Mouse (Mus musculus) myocyte (in vitro differentiated cells): ENCODE results near the gene Hdac9. TPM values are rescaled to one million over a fixed set of nuclear protein-coding genes. Genes with fewer than 3 reads are reported as not detected.

ENCODE experiments used
- H3K27me3 ChIP-seq: one replicate; pipeline ENCODE4 v1.6.1; 2011; ENCODE audit not compliant: control insufficient read depth, insufficient read depth, insufficient read length
- H3K36me3 ChIP-seq: one replicate; pipeline ENCODE4 v1.6.1; 2011; ENCODE audit not compliant: control insufficient read depth, insufficient read depth
- H3K4me2 ChIP-seq: one replicate; pipeline ENCODE4 v1.6.1; 2011; ENCODE audit warnings: low read depth, control low read depth
- H3K4me3 ChIP-seq: one replicate; pipeline ENCODE4 v1.5.1; 2011; ENCODE audit warnings: mild to moderate bottlenecking, control low read depth, moderate library complexity
- H3K79me2 ChIP-seq: one replicate; pipeline ENCODE4 v1.6.1; 2011; ENCODE audit not compliant: control insufficient read depth, insufficient read depth
- H3ac ChIP-seq: one replicate; pipeline ENCODE4 v1.6.1; 2011; ENCODE audit not compliant: control insufficient read depth, insufficient read length
- CEBPB ChIP-seq: IDR thresholded peaks from 2 replicates; pipeline ENCODE4 v1.6.1; 2011; ENCODE audit warnings: mild to moderate bottlenecking, moderate library complexity; ENCODE audit not compliant: poor library complexity, insufficient read depth, severe bottlenecking
- E2F4 ChIP-seq: IDR thresholded peaks from one replicate; pipeline ENCODE4 v1.6.1; 2011; ENCODE audit warnings: mild to moderate bottlenecking, control low read depth, moderate library complexity; ENCODE audit not compliant: insufficient read depth
- MAX ChIP-seq: IDR thresholded peaks from one replicate; pipeline ENCODE4 v1.6.1; 2011; ENCODE audit warnings: low read depth, mild to moderate bottlenecking, control low read depth
- MYOD1 ChIP-seq, 3 experiments: IDR thresholded peaks; one replicate each; pipeline ENCODE4 v1.6.1; 2011; ENCODE audit warnings: control low read depth in 2 of 3, low read depth in 2 of 3, mild to moderate bottlenecking in 2 of 3, moderate library complexity in 1 of 3; ENCODE audit not compliant: insufficient read length in 2 of 3, control insufficient read depth in 1 of 3
- MYOG ChIP-seq, 3 experiments: IDR thresholded peaks; one replicate each; pipeline ENCODE4 v1.6.1; 2011; ENCODE audit warnings: control low read depth in 2 of 3, low read depth in 2 of 3, mild to moderate bottlenecking in 2 of 3; ENCODE audit not compliant: insufficient read length in 2 of 3, control insufficient read depth in 1 of 3, insufficient read depth in 1 of 3
- POLR2A ChIP-seq: IDR thresholded peaks from one replicate; pipeline ENCODE4 v1.6.1; 2011; ENCODE audit warnings: low read depth, mild to moderate bottlenecking, control low read depth, moderate library complexity; ENCODE audit not compliant: insufficient read length
- POLR2AphosphoS2 ChIP-seq: IDR thresholded peaks from one replicate; pipeline ENCODE4 v1.6.1; 2011; ENCODE audit warnings: low read depth, control low read depth; ENCODE audit not compliant: insufficient read length
- REST ChIP-seq: IDR thresholded peaks from one replicate; pipeline ENCODE4 v1.6.1; 2011; ENCODE audit warnings: mild to moderate bottlenecking, control low read depth, moderate library complexity; ENCODE audit not compliant: insufficient read depth, insufficient read length
- SRF ChIP-seq: IDR thresholded peaks from one replicate; pipeline ENCODE4 v1.6.1; 2011; ENCODE audit warnings: low read depth; ENCODE audit not compliant: control insufficient read depth, insufficient read length
- TCF12 ChIP-seq: IDR thresholded peaks from one replicate; pipeline ENCODE4 v1.6.1; 2011; ENCODE audit warnings: mild to moderate bottlenecking, control low read depth; ENCODE audit not compliant: poor library complexity, insufficient read depth, severe bottlenecking
- TCF3 ChIP-seq: IDR thresholded peaks from one replicate; pipeline ENCODE4 v1.6.1; 2011; ENCODE audit warnings: low read depth, control low read depth; ENCODE audit not compliant: insufficient read length
- USF1 ChIP-seq: IDR thresholded peaks from one replicate; pipeline ENCODE4 v1.6.1; 2011; ENCODE audit warnings: low read depth, mild to moderate bottlenecking, control low read depth, moderate library complexity
- polyA plus RNA-seq: library from polyadenylated mRNA; unstranded; fragments of >200 nt; fragmentation: generic; extraction: Trizol; gene quantifications from one replicate; pipeline ENCODE4 v1.2.1, GENCODE M21; 2012; ENCODE audit warnings: missing spikeins

Hdac9 gene
- polyA plus RNA-seq, 1 experiment: 0.47 TPM

DNA sequence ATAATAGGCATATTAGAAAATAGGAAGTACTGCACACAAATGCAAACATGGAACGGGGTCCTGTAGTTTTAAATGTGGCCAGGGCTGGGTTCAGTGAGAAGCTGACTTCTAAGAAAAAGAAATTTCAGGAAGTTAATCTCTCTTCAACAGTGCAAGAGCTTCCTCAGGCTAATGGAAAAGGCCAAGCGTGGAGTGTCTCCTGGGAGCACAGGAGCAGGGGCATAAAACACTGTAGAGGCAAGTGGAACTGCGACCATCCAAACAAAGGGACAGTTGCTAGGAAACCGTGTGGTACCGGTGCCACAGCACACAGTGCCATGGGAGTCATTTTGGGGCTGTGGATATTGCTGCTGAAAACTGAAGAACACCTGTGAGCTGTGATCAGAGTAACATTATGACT lies 191.7 kb downstream of the Hdac9 start:
- TF ChIP-seq CEBPB (no peak), TCF12 (no peak), SRF (no peak)
- H3K79me2 ChIP-seq: no peaks in the 10 kb centered on the region
- no peaks in the 10 kb centered on the region for H3K27me3 ChIP-seq
- H3ac ChIP-seq: no peak overlapping the region
- H3K4me3 ChIP-seq: no peak overlapping the region
- no peak overlapping the region for H3K4me2 ChIP-seq
- no peaks in the 10 kb centered on the region for H3K36me3 ChIP-seq

DNA sequence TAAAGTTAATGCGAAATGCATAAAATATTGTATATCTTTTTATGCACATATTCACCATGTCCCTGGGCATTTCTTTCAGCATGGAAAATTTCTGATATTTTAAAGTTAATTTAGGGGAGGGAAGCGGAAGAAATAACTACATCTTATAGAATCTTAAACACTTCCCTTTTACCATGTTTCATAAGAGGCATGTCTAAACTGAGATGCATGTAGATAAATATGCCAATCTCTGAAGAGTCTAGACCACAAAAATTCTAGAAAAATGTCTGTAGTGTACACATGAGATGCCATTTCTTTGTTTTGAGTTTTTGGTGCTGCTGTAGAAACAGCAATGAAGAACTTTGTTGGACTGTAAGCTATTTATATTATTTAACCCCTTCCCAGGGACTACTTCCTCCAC lies 192.6 kb downstream of the Hdac9 start:
- no peak overlapping the region for H3ac ChIP-seq
- no peaks in the 10 kb centered on the region for H3K79me2 ChIP-seq
- no peak overlapping the region for H3K4me3 ChIP-seq
- no peaks in the 10 kb centered on the region for H3K36me3 ChIP-seq
- no peak overlapping the region for H3K4me2 ChIP-seq
- TF ChIP-seq USF1: no peak
- TF ChIP-seq E2F4: no peak
- TF ChIP-seq TCF3: no peak
- TF ChIP-seq MAX: no peak
- TF ChIP-seq TCF12: no peak
- TF ChIP-seq CEBPB: no peak
- TF ChIP-seq REST: no peak
- TF ChIP-seq MYOD1 (IDR thresholded peaks at IDR 0.05; ENCODE audit: control insufficient read depth in 1 of 3, insufficient read length in 2 of 3, low read depth in 2 of 3): no peak
- no peak for TF ChIP-seq POLR2AphosphoS2
- no peak for TF ChIP-seq SRF
- no peak for TF ChIP-seq MYOG (IDR thresholded peaks at IDR 0.05; ENCODE audit: control insufficient read depth in 1 of 3, insufficient read depth in 1 of 3, insufficient read length in 2 of 3, low read depth in 2 of 3)
- no peak for TF ChIP-seq POLR2A
- H3K27me3 ChIP-seq: no peaks in the 10 kb centered on the region

GRCm38 (mm10) chr12:34722831-34723490 lies 193.9 kb downstream of the Hdac9 start:
- no peak overlapping the region for H3K4me2 ChIP-seq
- no peaks in the 10 kb centered on the region for H3K79me2 ChIP-seq
- no peak for TF ChIP-seq MYOG (IDR thresholded peaks at IDR 0.05; ENCODE audit: control insufficient read depth in 1 of 3, insufficient read depth in 1 of 3, insufficient read length in 2 of 3, low read depth in 2 of 3)
- no peak for TF ChIP-seq TCF3
- no peak for TF ChIP-seq REST
- no peak for TF ChIP-seq POLR2A
- no peak for TF ChIP-seq SRF
- no peak for TF ChIP-seq USF1
- TF ChIP-seq E2F4: no peak
- no peak for TF ChIP-seq CEBPB
- TF ChIP-seq MYOD1 (IDR thresholded peaks at IDR 0.05; ENCODE audit: control insufficient read depth in 1 of 3, insufficient read length in 2 of 3, low read depth in 2 of 3): no peak
- no peak for TF ChIP-seq MAX
- TF ChIP-seq TCF12: no peak
- no peak overlapping the region for H3ac ChIP-seq
- no peaks in the 10 kb centered on the region for H3K27me3 ChIP-seq
- H3K4me3 ChIP-seq: no peak overlapping the region
- H3K36me3 ChIP-seq: no peaks in the 10 kb centered on the region

- Histone ChIP-seq H3ac (no peak overlapping the region), H3K79me2 (no peaks in the 10 kb centered on the region), H3K4me3 (no peak overlapping the region), H3K4me2 (no peak overlapping the region), H3K27me3 (no peaks in the 10 kb centered on the region), H3K36me3 (no peaks in the 10 kb centered on the region)
- TF ChIP-seq E2F4: no peak
- no peak for TF ChIP-seq SRF
- TF ChIP-seq MYOD1 (IDR thresholded peaks at IDR 0.05; ENCODE audit: control insufficient read depth in 1 of 3, insufficient read length in 2 of 3, low read depth in 2 of 3): no peak
- no peak for TF ChIP-seq TCF3
These were observed 196.0 kb downstream of the Hdac9 start for GRCm38 (mm10) chr12:34720906-34721305.

DNA sequence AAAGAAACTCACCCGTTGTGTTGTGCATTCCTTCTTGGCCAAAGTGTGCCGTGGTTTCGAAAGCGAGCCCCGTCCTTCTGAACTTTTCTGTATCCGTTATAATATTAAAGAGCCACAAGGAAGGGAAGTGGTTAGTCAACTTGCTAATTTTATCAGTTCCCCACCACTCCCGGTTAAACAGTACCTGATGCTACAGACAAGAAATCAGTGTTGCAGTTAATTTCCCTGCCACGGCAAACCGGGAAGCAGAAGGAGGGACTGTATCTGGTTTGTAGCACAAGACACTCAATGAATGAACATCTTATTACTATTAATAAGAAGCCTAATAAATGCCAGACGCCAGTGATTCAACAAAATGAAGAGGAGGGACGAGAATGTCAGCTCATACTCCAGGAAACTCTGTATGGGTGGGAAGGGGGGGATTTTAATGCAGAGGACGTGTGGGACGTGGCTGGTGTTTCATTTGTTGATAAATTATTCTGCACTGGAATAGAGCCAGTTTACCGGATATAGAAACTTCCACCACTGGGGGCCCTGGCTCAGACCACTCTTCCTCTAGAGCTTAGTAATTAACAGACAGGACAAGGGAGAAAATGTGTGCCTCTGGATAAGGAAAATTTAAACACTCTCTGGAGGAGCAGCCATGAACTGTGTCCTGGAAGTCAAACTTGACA lies 202.5 kb downstream of the Hdac9 start:
- no peaks in the 10 kb centered on the region for H3K27me3 ChIP-seq
- no peak overlapping the region for H3K4me3 ChIP-seq
- no peak overlapping the region for H3ac ChIP-seq
- no peaks in the 10 kb centered on the region for H3K36me3 ChIP-seq
- no peak overlapping the region for H3K4me2 ChIP-seq
- H3K79me2 ChIP-seq: no peaks in the 10 kb centered on the region
- no peak for TF ChIP-seq POLR2AphosphoS2
- TF ChIP-seq POLR2A: no peak
- no peak for TF ChIP-seq MYOD1 (IDR thresholded peaks at IDR 0.05; ENCODE audit: control insufficient read depth in 1 of 3, insufficient read length in 2 of 3, low read depth in 2 of 3)
